Mouse (Mus musculus): ENCODE results near the gene C1qtnf6.

C1qtnf6 gene

GRCm38 (mm10) chr15:78480111-78480510 lies 51.1 kb downstream of the C1qtnf6 start:
- no peak for DNase-seq (ENCODE audit: low spot score)

GRCm38 (mm10) chr15:78479470-78479869 lies 51.7 kb downstream of the C1qtnf6 start:
- no peak for DNase-seq (ENCODE audit: low spot score)

GRCm38 (mm10) chr15:78478073-78478472 lies 53.1 kb downstream of the C1qtnf6 start:
- no peak for DNase-seq (ENCODE audit: low spot score)

GRCm38 (mm10) chr15:78476878-78477277 lies 54.3 kb downstream of the C1qtnf6 start:
- DNase-seq (ENCODE audit: low spot score) = no peak

GRCm38 (mm10) chr15:78475604-78476031 lies 55.6 kb downstream of the C1qtnf6 start:
- DNase-seq (ENCODE audit: low spot score) = no peak

- DNase-seq (ENCODE audit: low spot score) = no peak
Observed at GRCm38 (mm10) chr15:78473442-78473841, 57.8 kb downstream of the C1qtnf6 start.
